ENCODE assay signal across 20 mouse cellular contexts in genomic region chr13:97672038-97672675, GRCm38 (mm10).
A peak's percentile ranks its signal among the peaks of the same experiment; 100 is the strongest.
DNase-seq lines count a peak whose midpoint lies in the region; ATAC-seq and TF ChIP-seq lines count a peak whose summit lies in the region.
"Had no signal": no experiment of that assay in that cellular context is flagged by ENCODE, and none has a peak within 500 bp of the region (broad histone marks: within the 10 kb centered on the region; RNA-seq: fewer than 3 reads in every experiment).

No protein-coding gene starts in this region.

- H3K4me3 ChIP-seq in hindbrain, embryonic 15.5 days = no peak overlapping the region
- no peak overlapping the region for H3K4me3 ChIP-seq in hindbrain, embryonic 11.5 days (ENCODE audit: low read depth, low read length)
- no peak overlapping the region for H3K4me3 ChIP-seq in hindbrain, embryonic 16.5 days (ENCODE audit: low read length)
- no peak overlapping the region for H3K4me3 ChIP-seq in kidney, adult 2 months (ENCODE audit: insufficient read depth, low read depth, low read length)
- H3K4me3 ChIP-seq in heart, embryonic 10.5 days = no peak overlapping the region
- H3K4me3 ChIP-seq: heart, embryonic 13.5 days; lung, embryonic 15.5 days had no signal

- ATAC-seq in hindbrain, embryonic 15.5 days (ENCODE audit: low FRiP score, low read depth) = peak; percentile 19; the same call in 1 of the 2 replicates
- no peak for ATAC-seq in hindbrain, embryonic 11.5 days (ENCODE audit: low FRiP score)
- peak; percentile 83 for ATAC-seq in common myeloid progenitor, adult 5-6 weeks (replicated peaks; ENCODE audit: low read depth, poor library complexity, severe bottlenecking)
- ATAC-seq in hindbrain, embryonic 16.5 days = peak; percentile 57
- ATAC-seq: CD4-positive, CD25-positive, alpha-beta regulatory T cell, adult 4 months had no signal

- no peaks in the 10 kb centered on the region for H3K36me3 ChIP-seq in hindbrain, embryonic 15.5 days
- H3K36me3 ChIP-seq in hindbrain, embryonic 11.5 days (ENCODE audit: control insufficient read depth, insufficient read depth, low read length) = no peaks in the 10 kb centered on the region
- no peaks in the 10 kb centered on the region for H3K36me3 ChIP-seq in hindbrain, embryonic 16.5 days (ENCODE audit: control insufficient read depth, insufficient read depth, low read length)
- no peaks in the 10 kb centered on the region for H3K36me3 ChIP-seq in kidney, adult 2 months (ENCODE audit: control insufficient read depth, insufficient read depth, low read length)
- no peaks in the 10 kb centered on the region for H3K36me3 ChIP-seq in heart, embryonic 10.5 days
- H3K36me3 ChIP-seq: heart, embryonic 13.5 days; lung, embryonic 15.5 days had no signal

- H3K9me3 ChIP-seq in hindbrain, embryonic 15.5 days = no peaks in the 10 kb centered on the region
- no peaks in the 10 kb centered on the region for H3K9me3 ChIP-seq in hindbrain, embryonic 11.5 days (ENCODE audit: control insufficient read depth, low read length)
- H3K9me3 ChIP-seq in hindbrain, embryonic 16.5 days (ENCODE audit: control insufficient read depth, low read length) = no peaks in the 10 kb centered on the region
- H3K9me3 ChIP-seq in heart, embryonic 10.5 days = no peaks in the 10 kb centered on the region
- H3K9me3 ChIP-seq: heart, embryonic 13.5 days; lung, embryonic 15.5 days had no signal

- no peak for TF ChIP-seq POLR2A in kidney, adult 2 months (IDR thresholded peaks at IDR 0.05; ENCODE audit: low read depth, low read length)

- no peaks in the 10 kb centered on the region for H3K27me3 ChIP-seq in hindbrain, embryonic 15.5 days
- no peaks in the 10 kb centered on the region for H3K27me3 ChIP-seq in hindbrain, embryonic 11.5 days (ENCODE audit: control insufficient read depth, insufficient read depth, low read length)
- no peaks in the 10 kb centered on the region for H3K27me3 ChIP-seq in hindbrain, embryonic 16.5 days (replicated peaks; ENCODE audit: control insufficient read depth, insufficient read depth, low read length)
- H3K27me3 ChIP-seq in kidney, adult 2 months (replicated peaks; ENCODE audit: control insufficient read depth, insufficient read depth, low read length) = no peaks in the 10 kb centered on the region
- 0 out of 2 replicates have a peak, but pooled peaks cover 7% of the 10 kb centered on the region for H3K27me3 ChIP-seq in heart, embryonic 10.5 days (ENCODE audit: insufficient read depth, poor library complexity, severe bottlenecking)
- H3K27me3 ChIP-seq: lung, embryonic 15.5 days had no signal

- H3K27ac ChIP-seq in hindbrain, embryonic 15.5 days (replicated peaks) = no peak overlapping the region; the same call in 1 of the 2 replicates
- H3K27ac ChIP-seq in hindbrain, embryonic 11.5 days (ENCODE audit: low read depth, low read length) = no peak overlapping the region
- H3K27ac ChIP-seq in hindbrain, embryonic 16.5 days (ENCODE audit: low read depth, low read length) = no peak overlapping the region
- no peak overlapping the region for H3K27ac ChIP-seq in kidney, adult 2 months (ENCODE audit: insufficient read depth, low read depth, low read length)
- H3K27ac ChIP-seq in heart, embryonic 10.5 days = no peak overlapping the region
- H3K27ac ChIP-seq: heart, embryonic 13.5 days; lung, embryonic 15.5 days; stomach, postnatal 0 days had no signal

- H3K4me1 ChIP-seq in hindbrain, embryonic 15.5 days (replicated peaks) = peaks cover 30% of the 10 kb centered on the region
- no peaks in the 10 kb centered on the region for H3K4me1 ChIP-seq in hindbrain, embryonic 11.5 days (replicated peaks; ENCODE audit: control insufficient read depth, insufficient read depth, low read length)
- H3K4me1 ChIP-seq in hindbrain, embryonic 16.5 days (ENCODE audit: control insufficient read depth, insufficient read depth, low read depth, low read length) = peaks cover 5% of the 10 kb centered on the region
- H3K4me1 ChIP-seq in kidney, adult 2 months (ENCODE audit: control insufficient read depth, insufficient read depth, low read length) = no peaks in the 10 kb centered on the region
- H3K4me1 ChIP-seq in heart, embryonic 10.5 days = peaks cover 30% of the 10 kb centered on the region

- no peak for DNase-seq in hindbrain, embryonic 11.5 days (ENCODE audit: low spot score)
- peak; percentile 48 for DNase-seq in thymus, postnatal 0 days (ENCODE audit: low spot score)
- DNase-seq in kidney, adult 2 months = no peak
- DNase-seq in heart, embryonic 10.5 days (ENCODE audit: low spot score) = no peak
- DNase-seq: adrenal gland, adult 2 months; cerebellum, adult 18-20 months; gastrocnemius, postnatal 25 days; kidney, adult 8-10 months; kidney, postnatal 4 days; layer of hippocampus, postnatal 36 days; left cerebral cortex, postnatal 4 days; right cerebral cortex, adult 18-20 months had no signal

- no peak overlapping the region for H3K9ac ChIP-seq in hindbrain, embryonic 15.5 days
- H3K9ac ChIP-seq in hindbrain, embryonic 11.5 days (ENCODE audit: low read depth, low read length) = no peak overlapping the region
- no peak overlapping the region for H3K9ac ChIP-seq in hindbrain, embryonic 16.5 days (ENCODE audit: low read depth, low read length)
- H3K9ac ChIP-seq: heart, embryonic 13.5 days; lung, embryonic 15.5 days had no signal

- no peak for TF ChIP-seq CTCF in kidney, adult 2 months (conservative IDR thresholded peaks at IDR 0.05; ENCODE audit: insufficient read depth, insufficient read length, low read depth, low read length)

- WGBS in hindbrain, embryonic 15.5 days = 44% methylated on average over 7 of the region's 7 CpGs
- WGBS in hindbrain, embryonic 11.5 days = 62% methylated on average over 7 of the region's 7 CpGs
- WGBS in hindbrain, embryonic 16.5 days = 39% methylated on average over 7 of the region's 7 CpGs
- WGBS in kidney, adult 2 months = 85% methylated on average over 7 of the region's 7 CpGs
- 67% methylated on average over 7 of the region's 7 CpGs for WGBS in heart, embryonic 10.5 days

- no peak overlapping the region for H3K4me2 ChIP-seq in hindbrain, embryonic 15.5 days
- H3K4me2 ChIP-seq in hindbrain, embryonic 11.5 days (replicated peaks; ENCODE audit: low read depth, low read length) = no peak overlapping the region
- no peak overlapping the region for H3K4me2 ChIP-seq in hindbrain, embryonic 16.5 days (ENCODE audit: low read length)
- H3K4me2 ChIP-seq: heart, embryonic 13.5 days; liver, embryonic 11.5 days; lung, embryonic 15.5 days had no signal
